Mouse (Mus musculus) heart, postnatal 25 days (tissue): ENCODE measurements around the gene Rbp7. TPM values are rescaled to one million over a fixed set of nuclear protein-coding genes. Genes with fewer than 3 reads are reported as not detected.
"Not testable (repeated sequence)": the region's sequence is repeated elsewhere in the genome, so short reads cannot be mapped to it uniquely, and the experiment has no call there.

ENCODE experiments used
- DNase-seq: peaks from one replicate; pipeline ENCODE4 v3.0.0; 2022; ENCODE audit warnings: low spot score
- intact Hi-C: fragments of 180-260 bp; cut with DNase I; formaldehyde crosslinking; loops from one replicate; pipeline ENCODE4 v1.15.1; 2025
- total RNA-seq, 2 experiments: library from RNA; stranded (reverse); gene quantifications; 2 replicates each; pipeline ENCODE4 v1.2.3; 2021

Gene Rbp7
- total RNA-seq, 2 experiments from 2014 or later: 54.3 to 65.7 TPM

GRCm38 (mm10) chr4:149458526-149458925 lies 3.7 kb upstream of the Rbp7 start:
- intact Hi-C loops: no loop called here
- no peak for DNase-seq

GRCm38 (mm10) chr4:149457831-149458430 lies 3.2 kb upstream of the Rbp7 start:
- DNase-seq: peak; percentile 38
- intact Hi-C loops: no loop called here

DNA sequence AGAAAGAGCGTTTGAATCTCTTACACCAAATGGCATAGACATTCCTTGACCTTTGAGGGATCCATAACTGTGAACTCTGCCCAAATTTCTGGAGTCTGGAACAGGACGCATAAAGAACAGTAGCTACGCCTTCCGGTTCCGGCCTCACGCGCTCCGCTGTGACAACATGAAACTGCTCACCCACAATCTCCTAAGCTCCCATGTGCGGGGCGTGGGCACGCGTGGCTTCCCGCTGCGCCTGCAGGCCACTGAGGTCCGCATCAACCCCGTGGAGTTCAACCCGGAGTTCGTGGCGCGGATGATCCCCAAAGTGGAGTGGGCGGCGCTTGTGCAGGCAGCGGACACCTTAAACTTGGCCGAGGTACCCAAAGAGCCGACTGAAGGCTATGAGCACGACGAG lies 2.4 kb upstream of the Rbp7 start:
- DNase-seq, intact Hi-C loops: not testable (repeated sequence)

DNA sequence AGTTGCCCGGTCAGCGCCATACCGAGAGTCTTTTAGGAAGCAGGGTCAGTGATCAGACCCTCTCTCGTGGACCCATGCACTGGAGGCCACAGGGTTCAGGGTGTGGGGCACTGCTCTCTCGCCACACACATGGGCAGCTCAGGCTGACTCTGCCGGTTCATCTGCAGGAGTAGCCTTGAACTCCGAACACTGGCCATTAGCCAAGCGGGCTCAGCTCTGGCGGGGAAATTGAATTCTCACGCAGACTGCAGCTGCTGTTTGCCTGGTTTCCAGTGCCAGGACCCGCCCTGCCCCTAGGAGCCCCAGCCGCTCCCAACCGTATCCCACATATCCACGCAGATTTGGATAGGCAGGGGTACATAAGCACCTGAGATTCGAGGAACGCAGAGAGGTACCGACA lies 515 bp downstream of the Rbp7 start:
- DNase-seq: no peak
- intact Hi-C loops: no loop called here

- no peak for DNase-seq
- intact Hi-C loops: loop anchor here (2.0 kb wide), 1 partner anchor 89 kb away; no protein-coding TSS in a partner anchor
Observed at GRCm38 (mm10) chr4:149453656-149454055, 1.1 kb downstream of the Rbp7 start.

GRCm38 (mm10) chr4:149450636-149451035 lies 4.1 kb downstream of the Rbp7 start:
- no peak for DNase-seq

GRCm38 (mm10) chr4:149446309-149446708 lies 8.5 kb downstream of the Rbp7 start:
- no peak for DNase-seq
- intact Hi-C loops: no loop called here

More at GRCm38 (mm10) chr4:149450636-149451035, 4.1 kb downstream of the Rbp7 start:
- intact Hi-C loops: no loop called here

GRCm38 (mm10) chr4:149445868-149446267 lies 8.9 kb downstream of the Rbp7 start:
- intact Hi-C loops: loop anchor here (2.0 kb wide), 1 partner anchor 19 kb away; the partner anchor contains the start of gene Ube4b
- no peak for DNase-seq

- intact Hi-C loops: loop anchor here (2.0 to 5.0 kb wide), 2 partner anchors 18 to 73 kb away; partner anchors contain the start of gene Ube4b
- peak; percentile 86 for DNase-seq
Observed at GRCm38 (mm10) chr4:149444964-149445701, 9.6 kb downstream of the Rbp7 start.

GRCm38 (mm10) chr4:149444465-149444864 lies 10.3 kb downstream of the Rbp7 start:
- no peak for DNase-seq
- intact Hi-C loops: loop anchor here (2.0 to 5.0 kb wide), 2 partner anchors 18 to 72 kb away; partner anchors contain the start of gene Ube4b

- intact Hi-C loops: loop anchor here (5.0 kb wide), 1 partner anchor 70 kb away; no protein-coding TSS in a partner anchor
- DNase-seq: no peak
Observed at GRCm38 (mm10) chr4:149442436-149442835, 12.3 kb downstream of the Rbp7 start.

- intact Hi-C loops: loop anchor here (5.0 kb wide), 1 partner anchor 68 kb away; no protein-coding TSS in a partner anchor
- DNase-seq: no peak
Observed at GRCm38 (mm10) chr4:149440576-149440975, 14.2 kb downstream of the Rbp7 start.

GRCm38 (mm10) chr4:149431887-149432286 lies 22.9 kb downstream of the Rbp7 start:
- DNase-seq, intact Hi-C loops: not testable (repeated sequence)

DNA sequence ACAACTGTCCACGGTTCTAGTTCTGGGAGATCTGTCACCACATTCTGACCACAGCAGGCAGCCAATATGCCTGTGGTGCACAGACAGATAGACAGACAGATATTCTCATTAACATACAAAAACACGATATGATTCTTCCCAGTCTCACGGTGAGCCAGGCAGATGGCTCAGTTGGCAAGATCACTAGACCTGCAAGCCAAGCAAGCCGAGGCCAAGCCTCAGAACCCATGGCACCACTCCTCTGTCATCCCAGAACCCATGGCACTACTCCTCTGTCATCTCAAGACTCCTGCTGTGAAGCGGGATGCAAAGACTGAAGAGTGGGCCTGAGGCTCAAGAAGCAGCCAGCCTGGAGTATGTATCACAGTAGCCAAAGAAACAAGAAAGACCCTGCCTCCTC lies 25.2 kb downstream of the Rbp7 start:
- DNase-seq: no peak
- intact Hi-C loops: no loop called here

DNA sequence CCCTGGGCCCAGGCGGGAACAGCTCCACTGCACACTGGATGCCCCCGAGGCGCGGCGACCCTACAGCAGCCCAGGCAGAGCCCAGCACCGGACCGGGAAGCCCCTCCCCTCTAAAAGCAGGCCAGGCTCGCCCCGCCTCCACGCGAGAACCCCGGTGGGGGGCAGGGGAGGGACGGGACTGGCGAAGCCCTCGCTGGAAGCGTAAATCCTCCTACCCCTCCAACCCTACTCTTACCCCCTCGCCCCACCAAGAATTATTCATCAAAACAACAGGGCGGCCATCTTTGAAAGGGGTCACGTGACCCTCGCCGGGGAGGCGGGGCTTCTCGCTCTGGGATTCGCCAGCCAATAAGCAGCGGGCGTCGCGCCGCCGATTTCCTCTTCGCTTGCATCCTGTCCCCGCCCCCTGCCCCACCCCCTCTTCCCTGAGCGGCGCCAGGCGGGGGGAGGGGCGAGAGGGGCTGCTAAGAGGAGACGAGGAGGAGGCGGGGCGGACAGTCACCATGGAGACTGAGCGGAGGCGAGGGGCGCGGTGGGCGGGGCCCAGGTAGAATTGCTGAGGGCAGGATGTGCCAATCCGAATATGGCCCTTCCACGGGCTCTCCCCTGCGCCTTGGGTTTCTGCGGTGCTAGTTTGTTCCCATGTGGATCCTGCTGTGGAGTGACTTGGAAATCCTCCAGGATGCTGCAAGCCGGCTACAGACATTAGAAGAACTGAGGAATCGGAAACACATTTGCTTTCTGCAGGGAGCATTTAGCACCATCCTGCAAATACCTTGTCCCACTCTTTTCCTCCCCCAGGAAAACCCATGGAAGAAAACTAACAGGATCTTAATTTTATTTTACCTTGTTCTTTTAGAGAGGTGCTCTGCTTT lies 28.2 kb downstream of the Rbp7 start, which contains the start of gene Ube4b:
TSS of gene Ube4b (minus strand) at position 425 of the 875 bp plus-strand sequence.
- peak; percentile 92 for DNase-seq
- intact Hi-C loops: loop anchor here (2.0 kb wide), 1 partner anchor 18 kb away; no protein-coding TSS in a partner anchor

DNA sequence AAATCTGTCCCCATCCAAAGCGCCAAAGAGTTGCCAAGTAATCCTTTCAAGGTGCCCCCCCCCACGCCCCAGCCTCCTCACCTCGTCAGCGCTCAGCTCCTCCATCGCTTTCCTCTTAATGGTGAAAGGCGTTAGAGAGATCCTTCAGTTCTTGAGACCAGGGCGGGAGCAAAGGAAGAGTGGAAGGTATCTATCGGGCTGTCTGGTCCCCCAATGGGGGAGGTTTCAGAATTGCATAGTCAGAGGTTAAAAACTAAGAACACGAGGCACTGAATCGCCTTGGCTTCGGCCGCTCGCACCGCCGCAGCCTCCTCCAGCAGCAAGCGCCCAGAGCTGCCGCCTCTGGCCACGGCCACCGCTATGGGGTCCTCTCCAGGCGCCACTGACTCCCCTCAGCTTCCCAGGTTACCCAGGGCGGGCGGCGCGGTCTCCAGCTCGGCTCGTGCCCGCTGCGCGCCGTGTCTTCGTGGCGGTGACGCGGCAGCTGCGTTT lies 28.9 kb downstream of the Rbp7 start:
- intact Hi-C loops: loop anchor here (2.0 kb wide), 1 partner anchor 19 kb away; no protein-coding TSS in a partner anchor
- DNase-seq: no peak

DNA sequence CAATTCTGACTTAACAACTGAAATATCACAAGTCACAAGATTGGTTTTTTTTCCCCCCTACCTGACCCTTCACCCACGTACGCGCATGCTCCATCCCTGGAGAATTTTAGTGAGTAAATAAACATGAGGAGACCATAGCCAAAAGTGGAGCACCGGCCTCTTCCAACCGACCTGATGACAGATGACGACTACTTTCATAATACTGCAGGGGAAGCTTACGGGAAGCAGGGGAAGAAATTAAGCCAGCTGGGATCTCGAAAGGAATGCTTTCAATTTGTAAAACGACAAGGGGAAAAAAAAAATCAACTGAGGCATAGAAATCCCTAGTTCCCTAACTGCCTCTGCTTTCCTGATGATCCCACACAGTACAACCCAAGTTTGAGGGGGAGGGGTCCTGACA lies 30.0 kb downstream of the Rbp7 start:
- intact Hi-C loops: no loop called here
- DNase-seq: no peak

DNA sequence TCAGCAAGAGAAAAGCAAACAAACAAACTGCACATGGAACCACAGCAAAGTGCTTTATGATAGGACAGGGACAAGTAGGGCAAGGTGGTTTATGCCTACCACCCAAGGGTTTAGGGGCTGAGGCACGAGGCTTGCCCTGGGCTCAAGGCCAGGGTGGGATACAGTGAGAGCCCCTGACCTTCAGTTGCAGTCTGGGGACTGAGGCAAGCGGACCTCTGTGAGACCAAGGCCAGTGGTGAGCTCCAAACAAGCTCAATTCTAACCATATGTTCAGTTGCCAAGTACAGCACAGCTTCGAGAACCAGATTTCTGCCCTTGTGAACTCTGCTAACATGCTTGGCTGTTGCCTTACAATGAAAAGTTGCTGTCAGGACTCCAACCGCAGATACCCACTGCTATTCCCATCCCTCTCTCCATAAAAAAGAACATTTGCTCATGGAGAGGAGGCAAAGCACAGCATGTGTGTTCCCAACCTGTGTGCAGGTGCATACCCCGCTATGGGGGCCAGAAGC lies 36.9 kb downstream of the Rbp7 start:
- intact Hi-C loops: no loop called here
- no peak for DNase-seq

GRCm38 (mm10) chr4:149416986-149417385 lies 37.8 kb downstream of the Rbp7 start:
- intact Hi-C loops: no loop called here
- no peak for DNase-seq

- DNase-seq: no peak
- intact Hi-C loops: no loop called here
Observed at GRCm38 (mm10) chr4:149416417-149416816, 38.4 kb downstream of the Rbp7 start.
